Mouse (Mus musculus): ENCODE data around the gene Cd209g. TPM values are rescaled to one million over a fixed set of nuclear protein-coding genes. Genes with fewer than 3 reads are reported as not detected.

Gene Cd209g
- polyA plus RNA-seq, 1 experiment from 2014 or later, result not detected

DNA sequence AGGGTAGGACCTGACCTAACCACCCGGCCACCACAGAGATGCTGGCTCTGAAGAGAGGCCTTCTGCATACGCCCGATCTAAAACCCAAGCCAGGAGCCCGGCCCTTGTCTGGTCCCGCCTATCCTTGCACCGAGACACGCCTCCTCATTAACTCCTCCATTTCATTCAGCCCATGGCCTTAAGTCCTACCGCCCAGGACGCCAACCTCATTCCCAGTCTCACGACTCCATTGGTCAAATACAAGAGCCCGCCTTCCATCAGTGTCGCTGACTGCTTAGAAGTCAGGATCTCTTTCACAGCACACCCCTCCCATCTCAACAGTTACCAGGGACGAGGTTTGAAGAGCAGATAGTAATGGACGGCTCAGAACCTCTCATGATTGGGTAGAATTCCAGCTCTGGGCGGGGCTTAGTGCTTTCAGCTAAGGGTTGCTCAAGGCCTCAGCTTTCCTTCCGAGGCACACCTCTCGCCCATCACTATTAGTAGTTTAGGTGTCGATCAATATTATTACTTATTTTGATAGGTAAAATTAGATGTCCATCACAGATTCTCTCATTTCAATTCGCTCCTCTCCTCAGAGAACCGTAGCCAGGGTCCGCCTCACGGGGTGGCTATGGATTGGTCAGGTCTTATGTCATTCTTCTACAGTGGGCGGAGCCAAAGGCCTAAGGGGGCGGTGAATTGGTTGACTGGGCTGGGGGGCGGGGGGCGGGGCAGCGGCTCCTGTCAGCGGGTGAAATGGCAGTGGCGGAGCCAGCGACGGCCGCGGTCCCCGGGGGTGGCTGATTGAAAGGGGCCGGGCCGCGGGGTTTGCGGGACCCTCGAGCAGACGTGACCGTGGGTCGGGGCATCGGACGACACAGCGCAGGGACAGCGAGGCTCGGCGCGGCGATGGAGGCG, 32.2 kb downstream of the Cd209g start, which contains the start of gene Evi5l:
Gene Evi5l (plus strand): TSS at position 716 of the 900 bp plus-strand sequence.
- H3K9me3 ChIP-seq (replicated peaks), result no peaks in the 10 kb centered on the region
- peak within 1 kb of the TSS; percentile 30; the same call in 1 of the 2 replicates for H3K27ac ChIP-seq (replicated peaks)
- H3K4me3 ChIP-seq (replicated peaks), result peak within 1 kb of the TSS; percentile 78
- H3K36me3 ChIP-seq, result no peaks in the 10 kb centered on the region
- H3K9ac ChIP-seq, result peak within 1 kb of the TSS; percentile 67
- ATAC-seq (ENCODE audit: insufficient number of reproducible peaks, low FRiP score, low TSS enrichment, low read depth), result peak; percentile 99
- H3K4me2 ChIP-seq (replicated peaks), result peak within 1 kb of the TSS; percentile 77
- H3K4me1 ChIP-seq, result peaks cover 11% of the 10 kb centered on the region; the same call in 1 of the 2 replicates
- WGBS, result under 1% methylated on average over 43 of the region's 51 CpGs
- H3K27me3 ChIP-seq, result no peaks in the 10 kb centered on the region

DNA sequence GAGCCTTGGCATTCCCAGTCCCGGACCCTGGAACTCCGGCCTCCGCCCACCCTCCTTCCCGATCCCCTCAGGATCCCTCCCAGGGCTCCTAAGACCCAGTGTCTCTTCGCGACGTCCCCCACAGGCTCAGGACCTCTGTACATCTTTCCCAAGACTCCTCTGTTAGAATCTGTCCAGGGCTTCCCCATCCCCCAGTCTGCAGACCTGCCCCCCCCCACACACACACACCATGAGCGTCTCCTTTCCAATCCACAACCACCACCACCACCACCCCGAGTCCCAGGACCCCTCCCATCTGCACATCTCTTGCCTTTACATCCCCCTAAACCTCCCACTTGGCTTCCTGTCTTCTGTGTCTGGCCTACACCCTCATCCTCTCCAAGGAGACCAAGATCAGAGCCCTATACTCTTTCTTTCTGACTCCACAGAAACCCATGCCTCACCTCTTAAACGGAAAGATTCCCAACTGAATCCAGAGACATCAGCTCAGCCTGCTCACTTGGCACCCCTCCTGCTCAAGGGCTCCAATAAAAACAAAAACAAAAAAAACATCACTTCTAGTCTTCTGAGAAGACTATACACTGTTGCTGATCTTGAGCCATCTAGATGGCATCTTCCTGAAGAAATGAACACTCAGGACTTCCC, 33.1 kb downstream of the Cd209g start:
- peak overlapping the region; percentile 77 for H3K4me2 ChIP-seq (replicated peaks)
- H3K9ac ChIP-seq, result peak overlapping the region; percentile 67
- no peak for ATAC-seq (ENCODE audit: insufficient number of reproducible peaks, low FRiP score, low TSS enrichment, low read depth)

GRCm38 (mm10) chr8:4167918-4168317, 34.0 kb downstream of the Cd209g start:
- no peaks in the 10 kb centered on the region for H3K9me3 ChIP-seq (replicated peaks)
- H3K36me3 ChIP-seq, result no peaks in the 10 kb centered on the region
- no peak overlapping the region for H3K4me3 ChIP-seq (replicated peaks)
- H3K4me2 ChIP-seq (replicated peaks), result no peak overlapping the region
- no peak for ATAC-seq (ENCODE audit: insufficient number of reproducible peaks, low FRiP score, low TSS enrichment, low read depth)
- 93% methylated on average over 1 of the region's 1 CpGs for WGBS
- no peak overlapping the region for H3K9ac ChIP-seq
- H3K4me1 ChIP-seq, result peaks cover 11% of the 10 kb centered on the region; the same call in 1 of the 2 replicates
- no peak overlapping the region for H3K27ac ChIP-seq (replicated peaks)
- no peaks in the 10 kb centered on the region for H3K27me3 ChIP-seq

More for the DNA sequence above, 33.1 kb downstream of the Cd209g start:
- no peaks in the 10 kb centered on the region for H3K27me3 ChIP-seq
- H3K4me1 ChIP-seq, result peaks cover 11% of the 10 kb centered on the region; the same call in 1 of the 2 replicates
- no peak overlapping the region for H3K27ac ChIP-seq (replicated peaks)
- H3K9me3 ChIP-seq (replicated peaks), result no peaks in the 10 kb centered on the region
- 6% methylated on average over 10 of the region's 10 CpGs for WGBS
- H3K4me3 ChIP-seq (replicated peaks), result peak overlapping the region; percentile 78
- H3K36me3 ChIP-seq, result no peaks in the 10 kb centered on the region

DNA sequence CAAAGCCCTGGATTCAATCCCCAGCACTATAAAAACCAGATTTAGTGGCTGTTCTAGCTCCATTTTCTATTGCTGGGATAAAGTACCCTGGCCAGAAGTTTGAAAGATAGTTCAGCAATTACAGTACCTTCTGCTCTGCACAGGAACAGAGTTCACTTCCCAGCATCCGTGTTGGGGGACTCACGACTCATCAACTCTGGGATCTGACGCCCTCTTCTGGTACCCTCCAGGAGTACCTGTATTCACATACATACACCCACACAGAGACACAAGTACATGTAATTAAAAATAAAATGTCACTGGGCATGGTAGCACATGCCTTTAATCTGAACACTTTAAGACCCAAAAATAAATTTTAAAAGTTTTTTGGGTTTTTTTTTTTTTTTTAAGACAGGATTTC, 38.6 kb downstream of the Cd209g start:
- Histone ChIP-seq H3K36me3 (no peaks in the 10 kb centered on the region), H3K27ac (replicated peaks) (no peak overlapping the region), H3K9me3 (replicated peaks) (no peaks in the 10 kb centered on the region), H3K9ac (no peak overlapping the region), H3K4me2 (replicated peaks) (no peak overlapping the region), H3K27me3 (no peaks in the 10 kb centered on the region), H3K4me1 (no peaks in the 10 kb centered on the region), H3K4me3 (replicated peaks) (no peak overlapping the region)
- no peak for ATAC-seq (ENCODE audit: insufficient number of reproducible peaks, low FRiP score, low TSS enrichment, low read depth)
- 66% methylated on average over 3 of the region's 3 CpGs for WGBS

DNA sequence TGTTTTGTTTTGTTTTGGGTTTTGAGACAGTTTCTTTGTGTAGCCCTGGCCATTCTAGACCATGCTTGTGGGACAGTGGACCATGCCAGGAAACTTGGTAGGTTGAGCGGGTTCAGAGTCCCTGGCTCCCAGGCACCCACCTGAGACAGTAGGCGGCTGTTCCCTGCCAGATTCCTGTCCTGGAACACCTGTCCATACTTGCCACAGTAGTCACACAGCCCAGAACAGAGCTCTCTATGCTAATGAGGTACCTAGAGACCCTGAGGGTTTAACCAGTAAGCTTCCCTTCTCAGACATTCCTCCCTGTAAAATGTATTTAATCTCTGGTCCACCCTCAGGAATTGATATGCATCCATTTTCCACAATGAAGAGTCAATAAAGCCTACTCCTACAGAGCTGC, 40.1 kb downstream of the Cd209g start:
- Histone ChIP-seq H3K27ac (replicated peaks) (no peak overlapping the region), H3K4me1 (no peaks in the 10 kb centered on the region), H3K9me3 (replicated peaks) (no peaks in the 10 kb centered on the region), H3K36me3 (no peaks in the 10 kb centered on the region), H3K9ac (no peak overlapping the region), H3K27me3 (no peaks in the 10 kb centered on the region), H3K4me2 (replicated peaks) (no peak overlapping the region), H3K4me3 (replicated peaks) (no peak overlapping the region)
- ATAC-seq (ENCODE audit: insufficient number of reproducible peaks, low FRiP score, low TSS enrichment, low read depth), result 0 out of 2 replicates have a peak, but pooled peaks have one; percentile 39
- WGBS, result 70% methylated on average over 2 of the region's 2 CpGs

DNA sequence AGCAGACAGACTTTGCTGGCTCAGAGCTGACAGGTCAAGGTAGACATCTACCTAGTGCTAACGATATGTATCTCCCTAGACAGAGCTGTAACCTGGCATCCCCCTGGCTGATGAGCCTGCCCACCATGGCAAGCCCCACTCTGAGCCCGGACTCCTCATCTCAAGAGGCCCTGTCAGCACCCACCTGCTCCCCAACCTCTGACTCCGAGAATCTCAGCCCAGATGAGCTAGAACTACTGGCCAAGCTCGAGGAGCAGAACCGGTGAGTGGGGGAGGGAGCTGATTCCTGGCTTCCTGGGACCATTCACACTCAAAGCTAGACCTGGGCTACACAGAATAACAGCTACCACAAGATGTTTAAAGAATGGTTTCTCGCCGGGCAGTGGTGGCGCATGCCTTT, 49.5 kb downstream of the Cd209g start:
- ATAC-seq (ENCODE audit: insufficient number of reproducible peaks, low FRiP score, low TSS enrichment, low read depth), result no peak
- no peak overlapping the region for H3K9ac ChIP-seq
- 83% methylated on average over 8 of the region's 8 CpGs for WGBS
- no peaks in the 10 kb centered on the region for H3K9me3 ChIP-seq (replicated peaks)
- H3K36me3 ChIP-seq, result peaks cover 37% of the 10 kb centered on the region
- H3K27ac ChIP-seq (replicated peaks), result no peak overlapping the region
- no peak overlapping the region for H3K4me3 ChIP-seq (replicated peaks)
- no peaks in the 10 kb centered on the region for H3K27me3 ChIP-seq
- no peaks in the 10 kb centered on the region for H3K4me1 ChIP-seq
- H3K4me2 ChIP-seq (replicated peaks), result no peak overlapping the region

DNA sequence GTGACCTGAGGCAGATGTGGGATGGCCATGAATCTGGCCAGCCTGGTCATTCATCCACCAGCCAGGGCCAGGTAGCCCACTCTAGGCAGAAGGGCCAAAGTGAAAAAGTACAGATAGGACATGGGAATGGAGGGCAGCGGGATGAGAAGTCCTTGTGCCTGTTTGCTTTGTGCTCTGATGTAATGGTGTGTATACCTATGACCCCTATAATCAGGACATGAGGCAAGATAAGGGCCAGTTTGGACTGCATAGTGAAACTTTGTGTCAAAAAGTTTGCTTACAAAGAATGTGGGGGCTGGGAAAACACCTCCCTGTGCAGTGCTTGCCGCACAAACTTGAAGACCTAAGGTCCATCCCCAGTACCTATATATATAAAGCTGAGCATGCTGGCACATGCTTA, 52.3 kb downstream of the Cd209g start:
- H3K4me3 ChIP-seq (replicated peaks), result no peak overlapping the region
- ATAC-seq (ENCODE audit: insufficient number of reproducible peaks, low FRiP score, low TSS enrichment, low read depth), result no peak
- H3K27ac ChIP-seq (replicated peaks), result no peak overlapping the region
- H3K4me2 ChIP-seq (replicated peaks), result no peak overlapping the region
- no peaks in the 10 kb centered on the region for H3K9me3 ChIP-seq (replicated peaks)
- H3K27me3 ChIP-seq, result no peaks in the 10 kb centered on the region
- peaks cover 37% of the 10 kb centered on the region for H3K36me3 ChIP-seq
- WGBS, result 97% methylated on average over 2 of the region's 2 CpGs
- H3K9ac ChIP-seq, result no peak overlapping the region
- no peaks in the 10 kb centered on the region for H3K4me1 ChIP-seq

Other genes with a start within 250 kb of the Cd209g start
- not detected in 2 replicates for gene Cd209b, start 207.3 kb upstream of the Cd209g start, polyA plus RNA-seq (2015; fragmentation: Nextera tagmentation; extraction: Ambion mirVana)
- gene Cd209c, start 179.4 kb upstream of the Cd209g start, polyA plus RNA-seq (2015; fragmentation: Nextera tagmentation; extraction: Ambion mirVana), result 0.59 and 0.68 TPM in 2 replicates
- gene Cd209f, start 28.3 kb upstream of the Cd209g start, polyA plus RNA-seq (2015; fragmentation: Nextera tagmentation; extraction: Ambion mirVana), result not detected in 2 replicates
- gene Evi5l, start 32.5 kb downstream of the Cd209g start, polyA plus RNA-seq (2015; fragmentation: Nextera tagmentation; extraction: Ambion mirVana), result 26.9 and 31.7 TPM in 2 replicates
- gene Prr36, start 83.4 kb downstream of the Cd209g start, polyA plus RNA-seq (2015; fragmentation: Nextera tagmentation; extraction: Ambion mirVana), result 1.9 and 2.5 TPM in 2 replicates
- 3.2 and 3.5 TPM in 2 replicates for gene Lrrc8e, start 92.7 kb downstream of the Cd209g start, polyA plus RNA-seq (2015; fragmentation: Nextera tagmentation; extraction: Ambion mirVana)
- 31.8 and 34.2 TPM in 2 replicates for gene Map2k7, start 104.6 kb downstream of the Cd209g start, polyA plus RNA-seq (2015; fragmentation: Nextera tagmentation; extraction: Ambion mirVana)
- 1.1 and 1.4 TPM in 2 replicates for gene Gm49320, start 104.8 kb downstream of the Cd209g start, polyA plus RNA-seq (2015; fragmentation: Nextera tagmentation; extraction: Ambion mirVana)
- 3.6 and 4.2 TPM in 2 replicates for gene Tgfbr3l, start 114.1 kb downstream of the Cd209g start, polyA plus RNA-seq (2015; fragmentation: Nextera tagmentation; extraction: Ambion mirVana)
- 58.6 and 59.9 TPM in 2 replicates for gene Snapc2, start 119.0 kb downstream of the Cd209g start, polyA plus RNA-seq (2015; fragmentation: Nextera tagmentation; extraction: Ambion mirVana)
- 72.7 and 80.3 TPM in 2 replicates for gene Ctxn1, start 125.2 kb downstream of the Cd209g start, polyA plus RNA-seq (2015; fragmentation: Nextera tagmentation; extraction: Ambion mirVana)
- 56.7 and 62.4 TPM in 2 replicates for gene Timm44, start 141.8 kb downstream of the Cd209g start, polyA plus RNA-seq (2015; fragmentation: Nextera tagmentation; extraction: Ambion mirVana)
- 14.8 and 16.8 TPM in 2 replicates for gene Ccl25, start 191.1 kb downstream of the Cd209g start, polyA plus RNA-seq (2015; fragmentation: Nextera tagmentation; extraction: Ambion mirVana)
- 209 and 213 TPM in 2 replicates for gene Elavl1, start 191.3 kb downstream of the Cd209g start, polyA plus RNA-seq (2015; fragmentation: Nextera tagmentation; extraction: Ambion mirVana)

Measured in embryonic facial prominence, embryonic 15.5 days (tissue).